Mouse (Mus musculus) brain, embryonic 14.5 days (tissue): ENCODE measurements around the gene Mrps31.

ENCODE experiments used
- CTCF ChIP-seq: fragments of 200-500 bp; IDR thresholded peaks from 2 replicates; pipeline ENCODE4 v1.5.1; 2012; ENCODE audit warnings: inconsistent platforms, mild to moderate bottlenecking, moderate library complexity, borderline replicate concordance; ENCODE audit not compliant: insufficient read depth, insufficient read length; ENCODE audit errors: extremely low read depth
- POLR2A ChIP-seq: fragments of 200-500 bp; IDR thresholded peaks from 2 replicates; pipeline ENCODE4 v1.6.1; 2012; ENCODE audit warnings: mild to moderate bottlenecking, inconsistent platforms, borderline replicate concordance; ENCODE audit not compliant: poor library complexity, insufficient read depth, insufficient read length, severe bottlenecking; ENCODE audit errors: extremely low read depth

DNA sequence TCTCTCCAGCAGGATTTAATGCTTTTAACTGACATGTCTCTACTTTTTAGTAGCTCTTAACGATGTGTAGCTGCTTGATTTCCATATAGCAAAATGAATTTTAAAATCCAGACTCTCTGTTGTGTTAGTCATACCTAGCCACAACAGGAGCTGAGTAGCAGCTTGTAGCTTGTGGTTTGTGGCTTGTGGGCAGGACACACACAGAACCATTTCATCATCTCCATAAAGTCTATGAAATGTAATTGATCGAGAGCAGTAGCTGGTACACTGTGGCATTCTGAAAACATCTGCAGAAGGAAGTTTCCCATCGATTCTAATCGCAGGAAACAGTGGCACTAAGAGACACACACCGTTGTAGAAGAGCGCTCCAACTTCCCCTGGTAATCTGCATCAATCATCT is 5.4 kb upstream of the Mrps31 start:
- no peak for TF ChIP-seq CTCF
- TF ChIP-seq POLR2A: no peak
